Mouse (Mus musculus) stomach, embryonic 16.5 days (tissue): ENCODE measurements at regions not wholly inside any gene's neighbourhood (a gene's known extent, or its start where the extent isn't known, plus 50 kb on each side); places are given as distances from the start of the nearest gene placed in this dataset.

Experiments
- ATAC-seq: fragments of 200-750 bp; cut with Nextera tagmentation; 2 replicates; pipeline ENCODE4 v1.8.0; 2017; ENCODE audit warnings: moderate number of reproducible peaks, moderate TSS enrichment; ENCODE audit not compliant: insufficient read depth, low FRiP score
- H3K27ac ChIP-seq: fragments of 300-500 bp; sonication (generic); 2 replicates; pipeline ENCODE4 v1.5.1; 2014; ENCODE audit warnings: low read length
- H3K27me3 ChIP-seq: fragments of 300-500 bp; sonication (generic); 2 replicates; pipeline ENCODE4 v1.6.1; 2014; ENCODE audit warnings: low read length, control low read depth, mixed read lengths; ENCODE audit not compliant: control insufficient read depth, insufficient read depth
- H3K36me3 ChIP-seq: fragments of 300-500 bp; sonication (generic); 2 replicates; pipeline ENCODE4 v1.6.1; 2014; ENCODE audit warnings: low read length; ENCODE audit not compliant: control insufficient read depth, insufficient read depth
- H3K4me1 ChIP-seq: fragments of 300-500 bp; sonication (generic); 2 replicates; pipeline ENCODE4 v1.6.1; 2014; ENCODE audit warnings: low read length, control low read depth, mixed read lengths; ENCODE audit not compliant: control insufficient read depth, insufficient read depth
- H3K4me2 ChIP-seq: fragments of 300-500 bp; sonication (generic); 2 replicates; pipeline ENCODE4 v1.6.1; 2014; ENCODE audit warnings: low read depth, low read length, mixed read lengths
- H3K4me3 ChIP-seq: fragments of 300-500 bp; sonication (generic); replicated peaks from 2 replicates; pipeline ENCODE4 v1.5.1; 2014; ENCODE audit warnings: mild to moderate bottlenecking, low read length
- H3K9ac ChIP-seq: fragments of 300-500 bp; sonication (generic); 2 replicates; pipeline ENCODE4 v1.6.1; 2014; ENCODE audit warnings: low read length
- H3K9me3 ChIP-seq: fragments of 300-500 bp; sonication (generic); replicated peaks from 2 replicates; pipeline ENCODE4 v1.6.1; 2016; ENCODE audit warnings: low read length, control low read depth; ENCODE audit not compliant: control insufficient read depth
- WGBS: fragments of 180-500 bp; shearing (Covaris S2); extraction: QIAGEN DNeasy Blood & Tissue Kit; methylation state at CpG from one replicate; pipeline ENCODE4 v1.1.7; 2014; 5-methylcytosine and 5-hydroxymethylcytosine counted together

GRCm38 (mm10) chr14:24957392-24957791, 470.5 kb downstream of the Rps24 start:
- ATAC-seq = no peak
- H3K4me2 ChIP-seq = no peak overlapping the region
- H3K27me3 ChIP-seq = no peaks in the 10 kb centered on the region
- H3K9me3 ChIP-seq = no peaks in the 10 kb centered on the region
- H3K36me3 ChIP-seq = no peaks in the 10 kb centered on the region
- H3K4me1 ChIP-seq = no peaks in the 10 kb centered on the region
- H3K4me3 ChIP-seq = no peak overlapping the region
- 72% methylated on average over 4 of the region's 4 CpGs for WGBS
- no peak overlapping the region for H3K9ac ChIP-seq
- no peak overlapping the region for H3K27ac ChIP-seq

- Histone ChIP-seq H3K4me3 (no peak overlapping the region), H3K4me1 (no peaks in the 10 kb centered on the region), H3K27me3 (no peaks in the 10 kb centered on the region), H3K9ac (no peak overlapping the region), H3K36me3 (no peaks in the 10 kb centered on the region), H3K9me3 (no peaks in the 10 kb centered on the region), H3K4me2 (no peak overlapping the region), H3K27ac (no peak overlapping the region)
- 85% methylated on average over 4 of the region's 4 CpGs for WGBS
- ATAC-seq = no peak
Measured at GRCm38 (mm10) chr14:24958821-24959220, 471.9 kb downstream of the Rps24 start.

GRCm38 (mm10) chr14:24959401-24959800, 472.5 kb downstream of the Rps24 start:
- 82% methylated on average over 1 of the region's 1 CpGs for WGBS
- H3K9me3 ChIP-seq = no peaks in the 10 kb centered on the region
- no peaks in the 10 kb centered on the region for H3K4me1 ChIP-seq
- no peak for ATAC-seq
- H3K9ac ChIP-seq = no peak overlapping the region
- H3K36me3 ChIP-seq = no peaks in the 10 kb centered on the region
- H3K27ac ChIP-seq = no peak overlapping the region
- H3K4me2 ChIP-seq = no peak overlapping the region
- no peaks in the 10 kb centered on the region for H3K27me3 ChIP-seq
- H3K4me3 ChIP-seq = no peak overlapping the region

GRCm38 (mm10) chr14:24960082-24960482, 473.2 kb downstream of the Rps24 start:
- WGBS = 50% methylated on average over 5 of the region's 5 CpGs
- no peak overlapping the region for H3K27ac ChIP-seq

GRCm38 (mm10) chr14:24960875-24961274, 473.9 kb downstream of the Rps24 start:
- H3K9me3 ChIP-seq = no peaks in the 10 kb centered on the region
- H3K27ac ChIP-seq = no peak overlapping the region
- ATAC-seq = no peak
- H3K36me3 ChIP-seq = no peaks in the 10 kb centered on the region
- H3K4me3 ChIP-seq = no peak overlapping the region
- no peak overlapping the region for H3K9ac ChIP-seq
- 50% methylated on average over 3 of the region's 3 CpGs for WGBS
- H3K4me2 ChIP-seq = no peak overlapping the region
- no peaks in the 10 kb centered on the region for H3K4me1 ChIP-seq
- H3K27me3 ChIP-seq = no peaks in the 10 kb centered on the region

More at GRCm38 (mm10) chr14:24960082-24960482, 473.2 kb downstream of the Rps24 start:
- Histone ChIP-seq H3K36me3 (no peaks in the 10 kb centered on the region), H3K9me3 (no peaks in the 10 kb centered on the region), H3K4me1 (no peaks in the 10 kb centered on the region), H3K9ac (no peak overlapping the region), H3K4me3 (no peak overlapping the region), H3K4me2 (no peak overlapping the region), H3K27me3 (no peaks in the 10 kb centered on the region)
- no peak; the same call in 1 of the 2 replicates for ATAC-seq

GRCm38 (mm10) chr14:24961721-24962120, 474.8 kb downstream of the Rps24 start:
- Histone ChIP-seq H3K36me3 (no peaks in the 10 kb centered on the region), H3K4me3 (no peak overlapping the region), H3K27me3 (no peaks in the 10 kb centered on the region), H3K4me1 (no peaks in the 10 kb centered on the region), H3K27ac (no peak overlapping the region), H3K9me3 (no peaks in the 10 kb centered on the region), H3K9ac (no peak overlapping the region), H3K4me2 (no peak overlapping the region)
- no peak for ATAC-seq
- WGBS = 72% methylated on average over 3 of the region's 3 CpGs

- no peak overlapping the region for H3K27ac ChIP-seq
- no peaks in the 10 kb centered on the region for H3K4me1 ChIP-seq
- no peak overlapping the region for H3K9ac ChIP-seq
- ATAC-seq = no peak
- no peak overlapping the region for H3K4me2 ChIP-seq
- H3K9me3 ChIP-seq = no peaks in the 10 kb centered on the region
- H3K36me3 ChIP-seq = no peaks in the 10 kb centered on the region
- 63% methylated on average over 2 of the region's 2 CpGs for WGBS
- H3K4me3 ChIP-seq = no peak overlapping the region
- H3K27me3 ChIP-seq = no peaks in the 10 kb centered on the region
Measured at GRCm38 (mm10) chr14:24969584-24969983, 482.7 kb downstream of the Rps24 start.

- Histone ChIP-seq H3K27ac (no peak overlapping the region), H3K4me3 (no peak overlapping the region), H3K36me3 (no peaks in the 10 kb centered on the region), H3K4me1 (no peaks in the 10 kb centered on the region), H3K27me3 (no peaks in the 10 kb centered on the region), H3K9ac (no peak overlapping the region), H3K9me3 (no peaks in the 10 kb centered on the region), H3K4me2 (no peak overlapping the region)
- no peak for ATAC-seq
- 92% methylated on average over 7 of the region's 7 CpGs for WGBS
Measured at GRCm38 (mm10) chr14:24972357-24972756, 485.4 kb downstream of the Rps24 start.

GRCm38 (mm10) chr14:24973039-24973438, 485.9 kb upstream of the Zmiz1 start:
- no peak overlapping the region for H3K4me2 ChIP-seq
- no peak overlapping the region for H3K27ac ChIP-seq
- 77% methylated on average over 4 of the region's 4 CpGs for WGBS
- H3K9me3 ChIP-seq = no peaks in the 10 kb centered on the region
- no peaks in the 10 kb centered on the region for H3K36me3 ChIP-seq
- H3K27me3 ChIP-seq = no peaks in the 10 kb centered on the region
- H3K4me1 ChIP-seq = no peaks in the 10 kb centered on the region
- no peak for ATAC-seq
- no peak overlapping the region for H3K4me3 ChIP-seq
- H3K9ac ChIP-seq = no peak overlapping the region

GRCm38 (mm10) chr14:24973591-24973990, 485.4 kb upstream of the Zmiz1 start:
- Histone ChIP-seq H3K36me3 (no peaks in the 10 kb centered on the region), H3K9me3 (no peaks in the 10 kb centered on the region), H3K4me2 (no peak overlapping the region), H3K9ac (no peak overlapping the region), H3K27ac (no peak overlapping the region), H3K27me3 (no peaks in the 10 kb centered on the region), H3K4me3 (no peak overlapping the region), H3K4me1 (no peaks in the 10 kb centered on the region)
- no peak for ATAC-seq
- WGBS = 38% methylated on average over 4 of the region's 4 CpGs
